Mouse (Mus musculus): ENCODE measurements at regions not wholly inside any gene's neighbourhood (a gene's known extent, or its start where the extent isn't known, plus 50 kb on each side); places are given as distances from the start of the nearest gene placed in this dataset.

- H3K27ac ChIP-seq, result no peak overlapping the region
- H3K9me3 ChIP-seq, result no peaks in the 10 kb centered on the region
- no peak overlapping the region for H3K4me3 ChIP-seq
- H3K36me3 ChIP-seq (replicated peaks), result no peaks in the 10 kb centered on the region
- peaks cover 9% of the 10 kb centered on the region; the same call in 1 of the 2 replicates for H3K4me1 ChIP-seq
- no peaks in the 10 kb centered on the region for H3K27me3 ChIP-seq (ENCODE audit: poor library complexity, severe bottlenecking)
- DNase-seq (ENCODE audit: extremely low spot score, low spot score), result no peak
These were observed 72.9 kb downstream of the Manea start for GRCm38 (mm10) chr4:26273754-26274153.

- 94% methylated on average over 1 of the region's 1 CpGs for WGBS
- Histone ChIP-seq H3K27me3 (ENCODE audit: poor library complexity, severe bottlenecking) (no peaks in the 10 kb centered on the region), H3K4me1 (peaks cover 6% of the 10 kb centered on the region; the same call in 1 of the 2 replicates), H3K27ac (no peak overlapping the region), H3K36me3 (replicated peaks) (no peaks in the 10 kb centered on the region), H3K9me3 (no peaks in the 10 kb centered on the region), H3K4me3 (no peak overlapping the region)
- no peak for DNase-seq (ENCODE audit: extremely low spot score, low spot score)
These were observed 87.3 kb downstream of the Manea start for GRCm38 (mm10) chr4:26259230-26260029.

- WGBS, result 77% methylated on average over 3 of the region's 3 CpGs
- DNase-seq (ENCODE audit: extremely low spot score, low spot score), result no peak
- H3K4me3 ChIP-seq, result no peak overlapping the region
These were observed 90.8 kb downstream of the Manea start for GRCm38 (mm10) chr4:26255889-26256288.

GRCm38 (mm10) chr4:26247925-26248856 lies 98.5 kb downstream of the Manea start:
- Histone ChIP-seq H3K27me3 (ENCODE audit: poor library complexity, severe bottlenecking) (no peaks in the 10 kb centered on the region), H3K4me1 (no peaks in the 10 kb centered on the region), H3K36me3 (replicated peaks) (no peaks in the 10 kb centered on the region), H3K4me3 (no peak overlapping the region), H3K9me3 (no peaks in the 10 kb centered on the region), H3K27ac (no peak overlapping the region)
- WGBS, result 66% methylated on average over 13 of the region's 13 CpGs
- peak; percentile 54 for DNase-seq (ENCODE audit: extremely low spot score, low spot score)

More at GRCm38 (mm10) chr4:26255889-26256288, 90.8 kb downstream of the Manea start:
- Histone ChIP-seq H3K9me3 (no peaks in the 10 kb centered on the region), H3K4me1 (peaks cover 6% of the 10 kb centered on the region; the same call in 1 of the 2 replicates), H3K27ac (no peak overlapping the region), H3K36me3 (replicated peaks) (no peaks in the 10 kb centered on the region), H3K27me3 (ENCODE audit: poor library complexity, severe bottlenecking) (no peaks in the 10 kb centered on the region)

- no peak for DNase-seq (ENCODE audit: extremely low spot score, low spot score)
- Histone ChIP-seq H3K4me3 (no peak overlapping the region), H3K27ac (no peak overlapping the region), H3K9me3 (no peaks in the 10 kb centered on the region), H3K27me3 (ENCODE audit: poor library complexity, severe bottlenecking) (no peaks in the 10 kb centered on the region), H3K36me3 (replicated peaks) (no peaks in the 10 kb centered on the region), H3K4me1 (no peaks in the 10 kb centered on the region)
- 82% methylated on average over 1 of the region's 1 CpGs for WGBS
These were observed 123.4 kb downstream of the Manea start for GRCm38 (mm10) chr4:26223267-26223666.

Data from forebrain, embryonic 10.5 days (tissue).